Mouse (Mus musculus) neural tube, postnatal 0 days (tissue): ENCODE measurements around the gene B4galnt1. TPM values are rescaled to one million over a fixed set of nuclear protein-coding genes. Genes with fewer than 3 reads are reported as not detected.

ENCODE experiments used
- polyA plus RNA-seq: library from polyadenylated mRNA; unstranded; fragments of >200 nt; fragmentation: Nextera tagmentation; extraction: Ambion mirVana; gene quantifications from 2 replicates; pipeline ENCODE4 v1.2.1, GENCODE M21; 2015

The B4galnt1 gene
- 66.8 and 76.6 TPM in 2 replicates for polyA plus RNA-seq

GRCm38 (mm10) chr10:127164631-127165353 lies at the start of gene B4galnt1:
Gene B4galnt1 (plus strand): TSS chr10:127165225.

GRCm38 (mm10) chr10:127121066-127121477 lies 44.0 kb upstream of the B4galnt1 start, which contains the start of gene Os9:
Gene Os9 (minus strand): TSS chr10:127121131.

GRCm38 (mm10) chr10:127179871-127180694 lies 15.1 kb downstream of the B4galnt1 start, which contains the start of gene Slc26a10:
Gene Slc26a10 (minus strand): TSS chr10:127180645.

DNA sequence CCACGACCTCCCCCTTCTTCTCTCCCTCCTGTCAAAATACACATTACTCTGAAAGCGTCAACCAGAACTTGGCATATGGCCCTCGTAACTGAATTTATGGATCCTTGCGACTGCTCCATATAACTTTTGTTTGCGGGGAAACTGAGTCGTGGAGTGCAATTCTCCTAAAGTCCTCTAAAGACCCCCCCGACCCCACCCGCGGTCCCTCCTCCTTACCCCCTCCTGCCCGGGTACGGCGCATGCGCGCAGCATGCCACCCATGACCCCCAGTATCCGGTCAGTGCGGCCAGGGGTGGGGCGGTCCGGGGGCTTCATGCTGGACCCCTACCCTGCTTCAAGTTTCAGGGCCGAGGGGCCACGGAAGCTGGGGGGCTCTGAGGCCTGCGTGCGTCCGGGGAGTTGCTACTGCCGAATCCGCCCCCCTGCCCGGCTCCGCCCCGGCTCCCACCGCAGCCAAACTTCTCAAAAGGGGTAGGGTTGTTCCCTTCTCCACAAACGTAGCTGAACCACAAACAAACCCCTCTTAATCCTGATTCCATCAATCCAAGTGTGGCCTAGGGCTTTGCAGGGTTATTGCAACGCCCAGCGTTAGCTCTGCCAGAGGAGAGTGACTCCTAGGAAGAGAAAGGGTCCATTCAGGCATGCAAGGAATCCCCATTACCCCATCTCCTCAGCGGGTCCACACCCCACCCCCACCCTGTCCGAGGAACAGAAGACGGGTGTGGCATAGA lies 24.8 kb downstream of the B4galnt1 start, which contains the start of gene Arhgef25:
Arhgef25 (minus strand) TSS at position 433 of the 731 bp plus-strand sequence.

GRCm38 (mm10) chr10:127195328-127196129 lies 30.5 kb downstream of the B4galnt1 start, which contains the start of gene Dtx3:
Gene Dtx3 (minus strand): TSS chr10:127195728.

GRCm38 (mm10) chr10:127211414-127211854 lies 46.4 kb downstream of the B4galnt1 start, which contains the start of gene Pip4k2c:
Gene Pip4k2c (minus strand): TSS chr10:127211585.

Other genes starting within 250 kb of the B4galnt1 start
- 18.3 and 19.0 TPM in 2 replicates for gene Ctdsp2, start 186.5 kb upstream of the B4galnt1 start, polyA plus RNA-seq
- gene Avil, start 164.5 kb upstream of the B4galnt1 start, polyA plus RNA-seq = 0.85 and 10.5 TPM in 2 replicates
- gene Tsfm, start 134.4 kb upstream of the B4galnt1 start, polyA plus RNA-seq = 67.5 and 74.2 TPM in 2 replicates
- gene Mettl1, start 123.8 kb upstream of the B4galnt1 start, polyA plus RNA-seq = 25.1 and 25.4 TPM in 2 replicates
- gene Eef1akmt3, start 123.7 kb upstream of the B4galnt1 start, polyA plus RNA-seq = 0.21 and 0.43 TPM in 2 replicates
- 0.22 TPM in 1 of 2 replicates, not detected in the other for gene Cyp27b1, start 117.0 kb upstream of the B4galnt1 start, polyA plus RNA-seq
- gene March9, start 105.0 kb upstream of the B4galnt1 start, polyA plus RNA-seq = 10.5 and 10.6 TPM in 2 replicates
- 374 and 389 TPM in 2 replicates for gene Cdk4, start 101.7 kb upstream of the B4galnt1 start, polyA plus RNA-seq
- gene Tspan31, start 95.0 kb upstream of the B4galnt1 start, polyA plus RNA-seq = 114 TPM in 2 replicates
- 5.2 and 6.2 TPM in 2 replicates for gene Agap2, start 89.9 kb upstream of the B4galnt1 start, polyA plus RNA-seq
- gene Os9, start 44.1 kb upstream of the B4galnt1 start, polyA plus RNA-seq = 115 and 116 TPM in 2 replicates
- 0.72 and 1.1 TPM in 2 replicates for gene Slc26a10, start 15.4 kb downstream of the B4galnt1 start, polyA plus RNA-seq
- gene Arhgef25, start 24.9 kb downstream of the B4galnt1 start, polyA plus RNA-seq = 25.7 and 26.8 TPM in 2 replicates
- 168 and 199 TPM in 2 replicates for gene Dtx3, start 30.5 kb downstream of the B4galnt1 start, polyA plus RNA-seq
- 17.1 and 19.0 TPM in 2 replicates for gene Pip4k2c, start 46.4 kb downstream of the B4galnt1 start, polyA plus RNA-seq
- 102 and 109 TPM in 2 replicates for gene Kif5a, start 98.1 kb downstream of the B4galnt1 start, polyA plus RNA-seq
- gene Dctn2, start 101.1 kb downstream of the B4galnt1 start, polyA plus RNA-seq = 294 and 319 TPM in 2 replicates
- 9.4 and 12.3 TPM in 2 replicates for gene Mbd6, start 123.8 kb downstream of the B4galnt1 start, polyA plus RNA-seq
- gene Mars, start 146.6 kb downstream of the B4galnt1 start, polyA plus RNA-seq = 85.2 and 93.5 TPM in 2 replicates
- 1.5 and 1.7 TPM in 2 replicates for gene Arhgap9, start 156.7 kb downstream of the B4galnt1 start, polyA plus RNA-seq
- gene Gli1, start 176.7 kb downstream of the B4galnt1 start, polyA plus RNA-seq = 1.3 and 1.8 TPM in 2 replicates
- gene Inhbe, start 189.2 kb downstream of the B4galnt1 start, polyA plus RNA-seq = 0.04 and 0.05 TPM in 2 replicates
- gene Inhbc, start 205.2 kb downstream of the B4galnt1 start, polyA plus RNA-seq = not detected in 2 replicates
- 40.8 and 50.2 TPM in 2 replicates for gene R3hdm2, start 215.1 kb downstream of the B4galnt1 start, polyA plus RNA-seq